Mouse (Mus musculus): ENCODE measurements around the gene Lcn12.

The Lcn12 gene

DNA sequence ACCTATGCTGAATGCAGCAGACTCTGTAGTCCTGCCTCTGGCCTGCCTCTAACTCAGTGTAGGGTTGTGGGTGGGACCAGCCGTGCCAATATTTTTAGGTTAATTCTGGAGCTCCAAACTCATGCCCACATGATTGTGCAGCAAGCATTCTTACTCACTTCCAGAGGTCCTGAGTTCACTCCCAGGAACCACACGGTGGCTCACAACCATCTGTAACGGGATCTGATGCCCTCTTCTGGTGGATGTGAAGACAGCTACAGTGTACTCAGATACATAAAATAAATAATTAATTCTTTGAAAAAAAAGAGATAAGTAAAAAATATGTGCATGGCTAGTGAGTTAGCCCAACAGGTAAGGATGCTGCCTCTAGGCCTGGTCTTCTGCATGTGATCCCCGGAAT, 2.8 kb upstream of the Lcn12 start:
- DNase-seq = peak in 1 of 2 experiments; percentile 28

DNA sequence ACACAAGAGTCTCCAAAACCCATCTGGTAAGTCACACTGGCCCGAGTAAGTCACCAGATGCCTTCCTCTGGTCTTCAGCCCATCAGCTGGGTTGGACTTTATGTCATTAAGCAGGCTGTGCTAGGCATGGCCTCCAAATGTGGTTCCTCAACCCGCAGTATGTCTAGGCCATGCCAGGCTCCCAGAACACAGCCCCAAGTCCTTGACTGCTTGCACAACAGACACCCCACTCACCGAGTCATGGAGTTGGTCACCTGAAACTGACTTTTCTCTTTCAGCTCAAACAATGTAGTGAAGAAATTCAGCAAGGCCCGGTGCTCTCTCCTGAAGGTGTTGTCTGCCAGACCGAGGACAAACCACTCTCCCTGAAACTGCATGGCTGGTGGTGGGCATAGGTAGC, 723 bp downstream of the Lcn12 start:
- DNase-seq = no peak

DNA sequence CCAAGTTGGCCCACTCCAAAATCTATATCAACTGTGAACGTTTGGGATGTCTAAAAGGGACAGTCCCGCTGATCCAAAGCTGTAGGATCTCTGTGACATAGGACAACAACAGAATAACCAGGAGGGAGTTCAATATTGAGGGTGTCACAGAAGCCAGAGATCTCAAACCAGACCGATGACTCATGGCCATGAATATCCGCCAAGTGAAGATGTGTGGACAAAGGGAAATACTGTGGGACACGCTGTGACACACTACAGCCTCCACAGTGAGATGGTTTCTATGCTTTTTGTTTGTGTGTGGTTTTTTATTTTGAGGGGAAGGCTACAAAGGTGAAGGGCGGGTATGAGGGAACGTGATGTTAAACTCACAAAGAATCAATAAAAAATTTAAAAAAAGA, 5.0 kb downstream of the Lcn12 start:
- no peak for DNase-seq

DNA sequence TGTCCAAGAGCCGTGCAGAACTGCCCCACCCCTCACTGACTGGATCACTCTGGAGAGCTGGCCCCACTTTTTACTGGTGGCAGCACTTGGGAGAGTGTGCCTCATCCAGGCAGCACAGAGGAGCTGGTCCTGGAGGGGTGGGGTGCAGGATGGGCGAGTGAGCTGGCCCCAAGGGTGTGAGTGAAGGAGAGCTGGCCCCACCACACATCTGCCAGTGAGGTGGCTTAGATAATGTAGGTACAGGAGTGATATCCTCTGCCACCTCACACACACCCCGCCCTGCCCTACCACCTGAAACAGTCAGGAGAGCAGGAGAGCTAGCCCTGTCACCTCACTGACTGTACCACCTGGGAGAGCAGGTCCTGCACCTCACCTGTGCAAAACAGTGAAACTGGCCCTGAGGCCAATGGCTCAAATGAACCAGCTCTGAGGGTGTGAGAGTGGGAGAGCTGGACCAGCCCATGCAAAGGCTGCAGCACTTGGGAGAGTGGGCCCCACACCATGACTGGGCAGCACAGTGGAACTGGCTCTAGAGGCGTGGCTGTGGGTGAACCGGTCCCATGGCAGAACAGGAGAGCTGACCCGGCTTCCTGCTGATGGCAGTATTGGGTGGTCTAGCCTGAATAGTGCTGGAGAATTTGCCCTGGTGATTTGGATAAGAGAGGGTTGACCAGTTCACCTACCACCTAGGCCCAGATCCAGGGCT, 5.6 kb downstream of the Lcn12 start:
- DNase-seq = no peak

DNA sequence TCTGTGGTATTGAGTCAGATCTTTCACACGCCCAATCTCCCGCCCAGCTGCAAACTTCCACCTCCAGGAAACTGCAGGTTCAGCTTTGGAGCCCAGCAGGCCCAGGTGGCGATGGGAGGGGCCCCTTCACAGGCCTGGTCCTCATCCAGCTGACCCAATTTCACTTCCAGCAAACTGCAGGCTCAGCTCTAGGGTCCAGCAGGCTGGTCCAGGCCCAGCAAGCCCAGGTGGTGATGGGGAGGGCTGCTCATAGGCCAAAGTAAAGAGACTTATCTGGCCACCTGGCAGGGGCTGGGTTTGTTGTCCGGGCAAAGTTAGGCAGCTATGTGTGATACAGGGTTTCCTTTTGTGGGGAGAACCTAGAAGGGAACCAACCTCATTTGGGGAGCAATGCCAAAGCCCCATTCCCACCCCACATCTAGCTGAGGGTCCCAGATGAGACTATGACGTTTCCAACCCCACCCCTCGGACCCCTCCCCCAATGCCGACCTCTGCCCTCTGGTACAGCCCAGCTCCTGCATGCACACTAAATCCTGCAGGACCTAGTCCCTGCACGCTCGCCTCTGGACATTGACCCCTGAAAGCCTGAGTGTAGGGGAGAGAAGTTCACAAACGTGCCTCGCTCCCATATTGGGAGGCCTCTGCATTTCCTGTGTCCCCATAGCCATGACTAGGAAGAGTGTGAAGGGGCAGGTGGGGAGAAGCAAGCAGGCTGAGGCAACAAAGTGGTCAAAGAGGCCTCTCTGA, 8.6 kb downstream of the Lcn12 start:
- peak; percentile 63 to 88 for DNase-seq

DNA sequence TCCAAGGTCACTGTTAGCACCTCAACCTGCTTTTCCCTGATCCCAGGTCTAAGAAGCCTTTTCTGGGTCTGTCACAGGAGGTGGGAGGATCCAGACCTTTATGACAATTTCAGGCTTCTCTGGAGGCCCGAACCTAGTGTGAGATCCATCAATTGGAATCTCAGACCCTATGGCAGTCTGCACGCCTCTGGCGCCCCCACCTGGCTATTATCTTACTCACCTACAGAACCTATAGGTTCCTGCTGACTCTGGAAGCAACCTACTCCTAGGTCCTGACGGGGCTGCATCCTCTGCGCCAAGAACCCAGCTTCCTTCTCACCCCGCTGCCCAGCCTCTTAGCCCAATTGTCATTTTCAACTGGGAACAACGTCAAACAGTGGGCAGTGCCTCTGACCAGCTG, 10.7 kb downstream of the Lcn12 start:
- DNase-seq = peak; percentile 59 to 70

DNA sequence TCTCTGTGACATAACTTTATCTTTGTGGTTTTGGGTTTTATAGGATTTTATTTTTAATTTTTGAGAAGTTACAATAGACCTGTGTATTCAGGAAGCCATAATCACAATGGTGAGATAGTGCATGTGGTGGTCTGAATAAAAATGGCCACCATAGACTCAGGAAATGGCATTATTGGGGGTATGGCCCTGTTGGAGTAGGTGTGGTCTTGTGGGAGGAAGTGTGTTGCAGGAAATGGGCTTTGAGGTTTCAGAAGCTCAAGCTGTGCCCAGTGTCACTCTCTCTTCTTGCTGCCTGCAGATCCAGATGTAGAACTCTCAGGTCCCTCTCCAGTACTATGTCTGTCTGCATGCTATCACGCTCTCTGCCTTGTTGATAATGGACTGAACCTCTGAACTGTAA, 13.2 kb downstream of the Lcn12 start:
- no peak for DNase-seq

DNA sequence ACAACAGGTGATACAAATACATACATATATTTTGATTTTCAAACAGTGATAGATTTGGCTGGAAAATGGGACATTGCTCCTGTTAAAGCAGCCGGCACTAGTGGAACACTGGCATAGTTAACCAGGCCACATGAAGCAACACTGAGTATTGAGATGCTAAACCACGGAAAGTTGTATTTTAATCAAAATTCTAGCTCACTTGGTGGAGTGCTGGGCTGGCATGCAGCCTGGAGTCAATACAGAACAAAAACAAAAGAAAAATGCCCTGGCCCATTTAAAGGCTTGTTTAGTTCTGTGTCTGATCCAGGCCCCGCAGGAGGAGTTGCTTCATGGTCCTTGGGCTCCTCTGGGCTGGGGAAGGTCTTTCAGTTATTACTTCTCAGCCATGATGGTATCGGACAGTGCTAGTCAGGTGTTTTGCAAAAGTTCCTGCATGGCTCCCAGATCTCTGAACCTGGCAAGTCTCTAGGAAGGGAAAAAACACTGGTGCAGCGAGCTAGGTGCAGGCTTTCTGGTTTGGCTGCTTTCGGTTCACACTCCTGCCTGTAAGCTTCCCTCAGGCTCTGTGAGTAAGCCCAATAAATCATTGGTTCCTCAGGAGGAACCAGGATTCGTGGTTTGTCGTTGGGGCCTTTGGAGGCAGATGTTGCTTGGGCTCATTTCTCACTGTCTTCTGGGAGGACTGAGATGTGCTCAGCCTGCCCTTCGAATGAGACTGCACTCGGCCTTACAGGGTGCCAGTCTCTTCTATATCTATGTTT, 14.0 kb downstream of the Lcn12 start:
- no peak for DNase-seq

DNA sequence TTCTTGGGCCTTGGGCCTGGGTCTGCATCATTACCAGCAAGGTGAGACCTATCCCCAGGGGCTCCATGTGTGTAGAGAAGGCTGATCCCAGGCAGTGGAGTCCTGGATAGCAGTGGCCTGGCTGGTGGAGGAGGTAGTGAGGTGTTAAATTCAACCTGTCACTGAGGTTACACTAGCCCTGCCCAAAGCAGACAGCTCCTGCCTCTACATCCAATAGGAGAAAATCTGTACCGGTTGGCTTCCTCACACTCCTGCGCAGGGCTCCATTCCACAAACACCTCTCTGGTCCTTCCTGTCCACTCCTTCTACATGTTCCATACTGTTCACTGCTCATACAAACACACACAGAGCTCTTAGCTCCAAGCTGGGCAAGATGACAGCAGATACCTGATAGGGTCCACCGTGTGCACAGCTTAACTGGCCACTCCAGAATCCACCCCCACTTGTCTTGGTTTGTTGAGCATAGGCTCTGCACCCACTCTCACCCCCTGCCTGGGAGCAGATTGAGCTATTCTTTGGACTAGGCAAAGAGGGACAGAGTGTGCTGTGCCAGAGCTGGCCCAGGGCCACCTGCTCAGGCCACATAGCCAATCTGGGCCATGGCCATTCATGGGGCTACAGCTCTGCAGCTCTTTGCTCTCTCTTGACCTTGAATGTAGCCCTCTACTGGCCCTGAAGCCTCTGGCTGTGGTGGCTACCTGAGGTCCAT, 15.6 kb downstream of the Lcn12 start:
- peak; percentile 43 to 85 for DNase-seq

DNA sequence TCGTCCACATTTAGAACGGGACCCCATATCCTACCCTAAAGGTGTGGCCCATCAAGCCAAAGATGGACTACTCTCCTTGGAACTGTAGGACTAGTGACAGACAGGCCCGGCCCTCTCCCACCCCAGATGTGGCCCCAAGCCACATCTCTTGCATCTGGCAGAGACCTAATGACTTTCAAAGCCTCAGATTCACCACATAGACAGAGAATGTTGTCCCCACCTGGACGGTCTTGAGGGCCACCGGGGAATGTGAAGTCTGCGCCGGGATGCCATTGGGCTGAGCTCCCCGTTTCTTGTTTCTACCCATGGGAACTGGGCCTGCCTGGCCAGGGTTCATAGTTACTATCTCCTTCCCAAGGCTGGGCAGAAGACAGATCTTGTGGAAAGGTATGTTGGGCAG, 16.2 kb downstream of the Lcn12 start:
- DNase-seq = no peak

DNA sequence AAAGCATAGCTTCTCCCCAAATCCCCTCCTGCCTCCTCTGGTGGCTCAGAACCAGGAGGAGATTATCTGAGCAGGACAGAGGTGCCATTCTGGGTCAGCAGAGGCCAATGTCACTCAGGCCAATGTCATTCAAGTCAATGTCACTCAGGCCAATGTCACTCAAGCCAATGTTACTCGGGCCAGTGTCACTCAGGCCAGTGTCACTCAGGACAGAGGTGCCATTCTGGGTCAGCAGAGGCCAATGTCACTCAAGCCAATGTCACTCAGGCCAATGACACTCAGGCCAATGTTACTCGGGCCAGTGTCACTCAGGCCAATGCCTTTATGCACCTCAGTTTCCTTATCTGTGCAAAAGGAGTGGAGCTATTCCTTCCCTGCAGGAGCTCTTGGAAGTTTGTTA, 21.2 kb downstream of the Lcn12 start:
- no peak for DNase-seq

DNA sequence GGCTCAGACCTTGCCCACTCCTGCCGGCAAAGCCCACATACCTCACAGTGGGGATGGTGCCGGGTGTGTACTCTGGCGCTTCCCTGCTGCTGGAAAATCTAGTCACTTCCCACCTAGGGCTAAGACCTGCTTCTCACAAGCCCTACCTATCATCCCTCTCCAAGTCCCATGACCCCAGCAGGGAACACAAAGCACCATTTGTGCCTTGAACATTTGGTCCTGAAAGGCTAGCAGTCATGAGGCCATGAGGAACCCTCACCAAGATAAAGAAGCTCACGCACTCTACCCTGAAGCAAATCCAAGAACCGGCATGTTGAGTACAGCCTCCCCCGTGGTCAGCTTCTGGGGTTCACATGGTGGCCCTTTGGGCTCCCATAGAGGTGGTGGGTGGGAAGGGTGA, 23.7 kb downstream of the Lcn12 start, which contains the start of gene Ptgds:
Gene Ptgds, minus strand, starts transcription at position 78 of the 400 bp plus-strand sequence.
- DNase-seq = no peak

DNA sequence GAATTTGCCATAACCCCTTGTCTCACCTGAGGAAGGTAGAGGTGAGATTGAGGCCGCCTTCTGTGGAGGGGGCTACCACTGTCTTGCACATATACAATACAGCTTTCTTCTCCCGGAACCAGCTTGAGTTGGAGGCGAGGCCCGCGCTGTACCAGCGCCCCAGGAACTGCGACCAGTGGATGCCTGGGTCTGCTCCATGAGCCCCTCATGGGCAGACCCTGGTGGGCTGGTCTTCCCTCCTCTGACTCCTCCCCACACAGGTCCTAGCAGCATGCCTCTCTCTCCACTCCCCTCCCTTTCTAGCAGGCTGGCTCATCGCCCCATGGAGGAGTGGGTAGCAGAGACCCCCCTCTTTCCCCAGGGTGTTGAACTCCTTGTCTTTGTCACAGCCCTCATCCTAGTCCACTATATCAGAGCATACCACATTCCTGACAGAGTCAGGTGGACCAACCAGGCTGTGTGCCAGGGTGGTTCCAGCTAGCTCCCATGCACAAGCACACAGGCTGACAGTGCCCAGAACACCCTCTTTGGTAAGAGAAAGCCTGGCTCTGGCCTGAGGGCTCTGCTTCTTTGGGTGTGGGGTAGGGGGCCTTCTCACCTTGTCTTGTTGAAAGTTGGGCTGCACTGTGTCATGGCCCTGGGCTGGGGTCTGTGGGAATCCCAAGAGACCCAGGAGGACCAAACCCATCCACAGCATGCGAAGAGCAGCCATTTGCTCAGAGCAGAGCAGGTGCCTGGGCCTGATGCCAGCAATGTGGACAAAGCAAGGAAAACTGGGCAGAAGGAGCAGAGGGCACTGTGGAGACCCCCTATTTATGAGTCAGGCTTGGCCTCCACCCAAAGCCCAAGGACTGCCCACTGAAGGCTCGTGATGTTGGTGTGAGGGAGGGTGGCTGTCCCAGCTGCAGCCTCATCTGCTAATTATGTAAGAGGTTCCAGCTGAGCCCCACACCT, 24.5 kb downstream of the Lcn12 start:
- DNase-seq = peak; percentile 60 to 79

DNA sequence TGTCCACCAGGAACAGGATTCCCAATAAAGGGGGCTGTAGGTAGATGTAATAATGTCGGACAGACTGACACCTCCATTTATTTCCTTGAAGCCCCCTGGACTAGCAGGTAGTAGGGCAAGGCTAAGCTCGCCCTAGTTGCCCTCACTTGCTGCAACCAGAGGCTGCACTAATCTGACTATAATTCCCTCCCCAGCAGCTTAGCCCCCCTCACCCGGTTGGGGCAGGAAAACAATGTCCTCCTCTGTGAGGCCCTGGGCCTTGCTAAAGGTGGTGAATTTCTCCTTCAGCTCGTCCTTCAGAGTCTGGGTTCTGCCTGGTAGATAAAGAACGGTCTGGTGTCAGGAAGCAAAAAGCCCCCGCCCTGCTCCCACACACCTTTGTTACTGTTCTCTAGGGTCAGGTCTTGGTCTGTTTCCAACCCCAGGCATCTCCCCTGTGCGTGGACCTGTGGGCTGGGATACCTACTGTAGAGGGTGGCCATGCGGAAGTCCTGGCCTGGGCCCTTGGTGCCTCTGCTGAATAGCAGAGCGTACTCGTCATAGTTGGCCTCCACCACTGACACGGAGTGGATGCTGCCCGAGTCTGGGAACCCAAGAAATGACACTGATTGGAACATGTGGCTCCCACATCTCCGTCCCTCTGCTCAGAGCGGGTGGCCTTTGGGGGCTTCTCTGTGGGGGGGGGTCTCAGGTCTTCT, 26.0 kb downstream of the Lcn12 start:
- DNase-seq = no peak

DNA sequence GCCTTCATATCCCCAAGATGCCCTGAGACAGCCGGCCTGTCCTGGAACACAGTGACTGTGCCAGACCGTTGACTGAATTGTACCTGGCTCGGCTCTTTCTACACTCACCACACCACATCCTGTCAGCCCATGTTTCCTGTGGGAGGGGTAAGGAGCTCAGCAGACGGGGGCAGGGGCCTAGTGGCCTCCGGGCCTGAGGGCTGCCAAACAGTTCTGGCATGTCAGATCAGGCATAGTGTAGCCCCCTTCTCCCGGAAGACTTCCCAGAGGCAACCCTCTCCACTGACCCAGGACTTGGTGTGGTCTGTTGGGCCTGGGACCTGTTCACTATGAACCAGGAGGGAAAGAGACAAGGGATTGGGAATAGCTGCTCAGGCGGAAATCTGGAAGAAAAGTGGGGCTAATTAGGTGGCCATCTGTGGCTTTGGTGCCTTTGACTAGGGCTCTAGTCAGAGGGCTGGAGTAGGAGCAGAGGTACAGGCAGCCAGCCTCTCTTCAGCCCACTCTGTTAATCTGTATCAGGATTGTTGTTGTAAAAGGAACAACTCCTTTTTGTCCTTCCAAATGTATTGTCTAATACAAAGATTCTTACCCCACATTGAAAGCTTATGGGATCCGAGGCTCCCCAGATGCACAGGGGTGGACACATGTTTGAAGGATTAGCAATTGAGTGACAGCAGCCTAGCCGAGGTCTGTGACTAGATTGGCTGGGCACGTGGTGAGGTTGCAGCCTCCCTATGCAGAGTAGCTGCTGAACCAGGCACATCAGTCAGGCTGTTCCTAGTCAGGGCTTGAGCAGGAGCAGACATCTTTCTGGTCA, 27.7 kb downstream of the Lcn12 start:
- DNase-seq = no peak

DNA sequence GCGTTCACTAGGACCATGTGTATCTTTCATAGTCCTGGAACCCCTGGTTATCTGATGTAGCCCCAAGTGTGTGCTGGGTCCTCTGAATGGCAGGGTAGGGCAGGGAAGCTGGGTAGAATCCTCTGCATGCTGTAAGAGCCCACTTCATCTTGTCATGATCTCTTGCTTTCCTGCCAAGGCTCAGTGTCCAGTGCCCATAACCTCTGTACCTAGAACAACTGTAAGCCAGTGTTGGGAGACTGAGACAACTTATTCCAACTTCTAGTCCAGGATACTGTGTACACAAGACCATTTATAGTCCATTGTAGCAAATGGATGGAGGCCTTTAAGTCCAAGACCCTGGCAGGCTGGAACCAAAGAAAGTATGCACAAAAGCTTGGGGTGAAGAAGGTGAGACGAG, 28.5 kb downstream of the Lcn12 start:
- no peak for DNase-seq

DNA sequence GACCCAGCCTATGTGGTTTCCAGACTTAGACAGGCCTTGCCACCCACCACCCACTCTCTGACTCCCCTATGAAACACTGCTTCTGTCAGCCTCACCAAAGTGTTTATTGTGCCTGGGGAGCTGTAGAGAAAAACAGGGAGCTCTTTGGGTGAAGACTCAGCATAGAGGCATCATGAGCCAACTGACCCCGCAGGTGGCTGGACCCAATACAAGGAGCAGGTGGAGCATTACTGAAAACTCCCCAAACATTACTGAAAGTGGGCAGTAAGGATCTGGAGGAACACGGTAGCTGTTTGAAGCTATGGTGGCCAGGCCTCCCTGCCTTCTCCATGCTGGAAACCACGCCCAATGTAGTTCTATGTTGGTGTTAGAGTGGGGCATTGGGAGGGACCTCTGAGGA, 30.1 kb downstream of the Lcn12 start:
- no peak for DNase-seq

DNA sequence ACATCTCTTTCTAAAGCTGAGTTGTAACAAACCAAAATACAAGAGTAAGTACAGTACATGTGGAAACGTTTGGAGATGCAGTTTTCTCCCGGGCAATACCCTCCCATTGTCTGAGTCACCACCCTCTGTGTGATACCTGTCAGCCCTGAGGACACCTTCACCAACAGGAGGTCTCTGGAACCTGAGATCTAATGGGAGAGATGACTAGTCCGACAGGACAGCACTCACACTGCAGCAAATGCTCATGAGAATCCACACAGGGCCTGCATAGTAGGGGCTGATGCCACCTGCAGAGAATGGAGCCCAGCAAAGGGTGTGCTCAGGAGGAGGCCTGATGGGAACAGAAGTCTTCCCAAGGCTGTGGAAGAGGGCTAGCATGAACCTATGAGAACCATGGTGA, 32.3 kb downstream of the Lcn12 start:
- no peak for DNase-seq

DNA sequence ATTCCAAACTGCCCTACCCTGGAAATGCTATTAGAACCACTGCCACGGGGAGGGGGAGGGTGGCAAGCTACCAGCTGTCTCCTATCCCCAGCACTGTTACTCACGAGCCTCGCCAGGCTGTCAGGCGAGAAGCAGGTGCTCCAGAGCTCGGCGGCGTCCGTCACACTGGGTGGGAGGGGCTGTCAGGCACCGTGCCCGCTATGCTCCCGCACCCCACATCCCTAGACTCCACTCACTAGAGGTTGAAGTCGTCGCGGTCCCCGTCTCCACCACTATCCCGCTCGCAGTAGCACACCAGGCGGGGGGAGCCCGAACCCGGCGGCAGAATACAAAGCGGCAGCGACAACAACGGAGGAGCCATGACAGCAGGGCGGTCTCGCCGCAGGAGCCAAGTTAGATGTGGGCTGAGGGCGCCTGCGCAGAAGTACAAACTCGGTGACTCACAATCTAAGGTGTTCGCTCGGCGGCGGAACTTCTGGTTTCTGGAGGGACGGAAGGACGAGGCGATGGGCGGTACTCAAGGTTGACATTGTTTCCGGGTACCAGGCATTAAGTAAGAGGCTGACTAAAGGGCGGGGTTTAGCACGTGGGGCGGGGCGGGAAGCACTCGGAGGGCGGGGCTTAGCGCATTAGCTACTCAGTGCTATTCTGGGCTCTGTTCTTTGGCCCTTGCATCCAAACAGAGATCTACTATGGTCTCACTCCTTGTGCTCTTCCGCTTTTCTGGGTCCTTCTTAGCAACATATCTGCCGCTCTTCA, 33.0 kb downstream of the Lcn12 start, which contains the start of gene Paxx:
Gene Paxx, minus strand, starts transcription at position 544 of the 759 bp plus-strand sequence.
- DNase-seq = peak; percentile 96 to 98

Measured in kidney, postnatal 25 days (tissue).